Mouse (Mus musculus) kidney, postnatal 36 days (tissue): ENCODE data around the gene Cdh23.
A peak's percentile ranks its signal among the peaks of the same experiment; 100 is the strongest.

Source experiments
- DNase-seq, 2 experiments: peaks; one replicate each; pipeline ENCODE4 v3.0.0; 2021 to 2022; ENCODE audit warnings: mixed read lengths in 2 of 2

Cdh23 gene

DNA sequence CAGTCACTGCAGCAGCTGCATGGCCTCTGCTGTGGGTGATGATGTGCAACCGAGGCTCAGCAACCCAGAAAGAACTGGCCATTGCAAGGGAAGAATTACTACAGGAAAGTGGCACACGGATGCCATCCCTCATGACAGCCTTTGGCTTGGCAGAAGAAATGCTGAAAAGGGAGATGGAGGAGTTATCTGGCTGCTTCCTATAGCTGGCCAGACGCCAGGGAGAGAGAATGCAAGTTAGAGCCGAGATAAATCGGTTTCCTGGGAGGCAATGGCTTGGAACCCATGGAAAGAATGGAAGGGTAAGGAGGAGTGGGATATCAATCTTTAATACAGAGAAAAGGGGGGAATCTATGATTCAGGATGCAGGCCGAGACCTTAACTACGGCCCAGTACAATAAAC, 301.4 kb downstream of the Cdh23 start:
- no peak for DNase-seq

DNA sequence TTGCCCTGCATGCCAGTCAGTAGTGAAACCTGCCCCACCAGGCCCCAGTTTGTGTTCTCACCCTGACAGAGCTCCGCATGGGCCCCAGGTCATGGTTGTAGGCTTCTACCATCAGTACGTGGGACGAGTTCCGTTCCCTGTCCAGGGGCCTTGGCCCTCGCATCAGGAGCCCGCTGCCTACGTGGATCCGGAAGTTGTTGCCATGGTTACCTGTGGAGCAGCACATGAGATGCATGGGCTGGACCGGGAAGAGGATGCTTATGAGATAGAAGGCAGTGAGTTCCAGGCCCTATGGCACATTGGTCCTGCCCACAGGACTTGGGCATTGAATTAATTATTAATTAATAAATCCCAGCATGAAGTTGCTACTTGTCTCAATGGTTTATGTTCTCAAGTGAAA, 304.6 kb downstream of the Cdh23 start:
- DNase-seq: no peak

DNA sequence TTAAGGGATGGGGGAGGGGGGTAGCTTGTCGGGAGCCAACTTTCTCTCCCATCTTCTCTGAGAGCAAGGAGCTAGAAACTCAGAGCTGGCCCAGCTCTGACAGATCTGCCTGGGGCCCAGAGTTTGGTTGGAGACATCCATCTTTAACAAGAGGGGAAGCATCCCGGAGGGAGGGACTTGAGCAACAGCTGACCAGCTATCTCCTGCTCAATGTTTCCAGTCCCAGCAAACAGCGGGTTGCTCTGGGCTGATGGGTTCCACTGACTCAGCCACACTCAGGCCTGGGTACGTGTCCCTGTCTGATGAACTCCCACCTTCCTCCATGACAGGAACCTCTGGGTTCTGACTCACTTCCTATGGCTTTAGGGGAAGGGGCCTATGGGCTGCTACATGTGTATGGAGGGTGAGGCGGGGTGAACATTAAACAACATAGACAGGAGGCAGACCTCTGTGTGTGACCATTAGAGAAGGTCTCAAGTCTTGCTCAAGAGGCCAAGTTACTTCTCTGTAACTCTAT, 305.3 kb downstream of the Cdh23 start:
- DNase-seq: no peak

DNA sequence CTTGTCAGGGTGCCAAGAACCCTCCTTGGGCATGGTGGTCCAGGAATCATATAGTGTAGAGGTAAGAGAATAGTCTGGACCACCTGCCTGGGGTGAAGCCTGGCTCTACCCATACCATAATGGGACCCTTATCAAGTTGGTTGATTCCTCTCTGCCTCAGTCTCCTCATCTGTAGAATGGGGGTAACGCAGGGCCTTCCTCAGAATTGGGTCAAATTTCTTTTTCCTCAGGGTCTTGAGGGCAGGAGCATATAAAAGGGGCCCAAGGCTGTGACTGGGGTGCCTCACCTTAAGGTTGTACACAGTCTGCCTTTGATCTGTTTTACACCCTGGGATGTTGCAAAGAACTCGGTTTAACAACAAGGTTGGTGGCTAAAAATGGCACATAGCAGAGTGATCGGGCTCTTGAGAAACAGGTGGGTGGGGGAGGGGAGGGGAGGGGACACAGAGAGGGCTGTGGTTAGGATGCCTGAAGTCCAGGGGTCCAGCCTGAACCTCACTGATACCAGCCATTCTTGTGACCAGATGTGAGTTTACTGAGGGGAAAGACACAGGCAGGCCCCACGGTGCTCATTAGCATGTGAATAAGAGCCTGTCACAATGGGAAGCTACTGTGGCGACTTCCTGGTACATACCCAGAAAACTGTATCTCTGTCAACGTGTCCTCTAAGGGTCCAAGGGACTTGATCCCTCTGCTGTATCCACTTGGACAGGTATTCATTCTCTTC, 305.9 kb downstream of the Cdh23 start:
- no peak for DNase-seq

DNA sequence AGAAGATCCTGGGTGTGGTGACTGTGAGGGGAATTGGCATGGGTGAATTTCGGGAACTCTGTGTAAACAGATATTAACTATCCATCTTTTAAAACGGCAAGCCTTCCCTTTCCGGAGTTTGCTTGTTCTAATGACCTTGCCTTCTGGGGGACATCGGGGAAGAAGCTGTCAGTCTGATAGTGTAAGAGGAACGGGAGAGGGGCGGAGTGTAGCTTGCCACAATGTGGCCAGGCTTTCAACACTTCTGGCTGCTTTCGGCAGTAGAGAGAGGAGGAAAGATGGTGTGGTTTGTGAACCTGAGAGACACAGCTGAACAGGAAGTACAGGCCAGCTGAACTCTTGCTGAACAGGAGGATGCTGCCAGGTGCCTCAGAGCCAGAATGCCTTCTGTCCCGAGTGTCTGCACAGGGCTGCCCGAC, 306.8 kb downstream of the Cdh23 start:
- peak in 1 of 2 experiments; percentile 22 for DNase-seq

DNA sequence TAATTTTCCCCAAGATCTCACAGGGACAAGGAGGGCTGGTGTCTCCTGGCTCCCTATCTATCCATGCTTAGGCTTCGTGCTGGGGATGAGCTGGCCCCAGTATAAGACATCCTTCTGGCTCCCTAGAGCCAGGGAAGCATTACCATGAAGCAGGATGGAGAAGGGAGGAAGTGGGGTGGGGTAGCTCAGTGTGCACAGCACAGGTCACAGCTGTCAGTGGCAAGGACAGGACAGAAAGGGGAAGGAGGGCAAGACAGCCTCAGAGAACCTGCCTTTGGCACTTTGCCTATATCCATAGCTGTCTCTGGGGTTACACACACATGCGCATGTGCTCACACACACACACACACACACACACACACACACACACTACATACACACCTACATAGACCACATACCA, 308.0 kb downstream of the Cdh23 start:
- no peak for DNase-seq

DNA sequence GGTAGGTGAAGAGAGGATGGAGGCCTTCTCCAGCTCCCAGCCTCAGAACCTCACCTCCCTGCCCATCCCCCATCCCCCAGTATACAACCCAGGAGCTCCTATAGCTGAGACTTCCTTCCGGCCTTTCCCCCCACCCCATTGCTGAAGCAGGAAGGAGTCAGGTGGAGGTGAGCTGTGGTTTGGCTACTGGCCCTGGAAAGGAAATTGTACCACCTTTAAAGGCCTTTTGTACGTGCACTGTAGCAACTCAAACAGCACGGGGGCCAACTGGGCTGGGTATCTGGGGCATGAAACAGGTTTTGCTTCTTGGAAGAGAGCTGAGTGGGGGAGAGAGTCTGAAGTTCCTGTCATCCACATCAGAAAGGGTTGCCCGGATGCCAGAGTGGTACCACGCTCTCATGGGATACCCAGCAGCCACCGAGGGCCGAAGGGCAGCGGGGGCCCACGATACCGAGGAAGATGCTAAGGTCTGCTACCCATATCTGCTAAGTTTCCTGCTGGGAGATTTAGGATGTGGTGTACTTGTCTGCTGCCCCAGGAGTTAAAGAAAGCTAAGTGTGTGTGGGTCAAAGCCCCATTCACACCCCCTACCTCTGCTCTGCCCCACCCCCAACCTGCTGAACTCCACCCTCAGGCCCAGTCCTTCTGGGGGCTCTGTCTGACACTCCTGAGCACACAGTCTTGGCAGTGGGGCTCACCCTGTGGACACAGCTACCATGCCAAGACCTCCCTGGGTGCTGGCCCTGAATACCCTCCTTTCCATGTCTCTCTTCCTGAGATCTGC, 315.0 kb downstream of the Cdh23 start:
- no peak for DNase-seq

DNA sequence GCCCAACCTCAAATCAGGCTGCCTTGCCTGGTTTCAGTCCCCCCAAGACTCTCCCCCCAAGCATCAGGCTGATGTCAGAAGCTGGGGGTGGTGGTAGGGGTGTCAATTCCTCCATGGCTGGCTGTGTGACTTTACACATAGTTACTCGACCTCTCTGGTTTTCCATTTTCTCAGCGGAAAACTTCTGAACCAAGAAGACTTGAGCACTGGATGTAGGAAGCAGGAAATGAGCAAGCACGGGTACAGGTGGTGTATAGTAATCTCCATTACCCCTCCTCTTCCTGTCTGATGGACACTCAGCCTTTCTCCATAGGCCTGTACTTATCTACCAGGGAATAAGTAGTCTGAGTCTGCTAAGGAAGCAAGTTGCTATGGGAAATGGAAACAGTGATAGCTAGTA, 316.1 kb downstream of the Cdh23 start:
- DNase-seq: no peak

DNA sequence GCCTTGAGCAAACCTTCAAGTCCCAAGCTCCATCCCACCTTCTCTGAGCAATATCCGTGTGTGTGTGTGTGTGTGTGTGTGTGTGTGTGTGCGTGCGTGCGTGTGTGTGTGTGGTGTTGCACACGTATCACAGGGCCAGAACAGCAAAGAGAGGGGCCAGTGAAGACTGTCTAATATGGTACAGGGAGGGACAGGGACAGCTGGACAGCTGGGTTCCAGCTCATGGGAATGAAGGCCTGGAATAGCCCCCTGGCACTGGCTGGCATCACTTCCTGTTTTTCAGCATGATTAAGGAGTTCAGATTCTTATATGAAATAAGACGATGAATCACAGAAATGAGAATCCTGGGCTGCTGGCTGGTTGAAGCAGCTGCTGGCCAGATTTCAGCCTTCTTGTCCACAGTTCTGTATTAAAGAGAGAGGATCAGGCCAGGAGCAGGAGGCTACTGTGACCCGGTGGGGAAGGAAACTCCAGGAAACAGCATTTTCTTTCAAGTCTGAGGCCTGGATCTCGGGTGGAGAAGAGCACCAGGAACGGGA, 316.8 kb downstream of the Cdh23 start:
- no peak for DNase-seq

DNA sequence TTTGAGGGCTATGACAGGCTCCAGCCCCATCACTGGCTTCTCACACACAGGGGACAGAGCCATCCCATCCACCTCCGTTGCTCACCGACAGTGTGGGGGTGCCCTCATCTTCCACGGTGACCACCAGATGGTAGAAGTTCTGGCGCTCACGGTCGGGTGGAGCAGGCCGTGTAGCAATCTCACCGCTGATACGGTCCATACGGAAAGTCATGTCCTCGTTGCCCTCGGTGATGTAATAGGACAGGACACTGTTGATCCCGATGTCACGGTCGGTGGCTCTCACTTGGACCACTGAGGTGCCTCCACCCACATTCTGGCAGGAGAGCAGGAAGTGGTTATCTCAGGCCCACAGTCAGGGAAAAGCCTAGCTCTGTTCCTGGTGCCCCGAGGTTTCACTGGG, 319.6 kb downstream of the Cdh23 start:
- no peak for DNase-seq

DNA sequence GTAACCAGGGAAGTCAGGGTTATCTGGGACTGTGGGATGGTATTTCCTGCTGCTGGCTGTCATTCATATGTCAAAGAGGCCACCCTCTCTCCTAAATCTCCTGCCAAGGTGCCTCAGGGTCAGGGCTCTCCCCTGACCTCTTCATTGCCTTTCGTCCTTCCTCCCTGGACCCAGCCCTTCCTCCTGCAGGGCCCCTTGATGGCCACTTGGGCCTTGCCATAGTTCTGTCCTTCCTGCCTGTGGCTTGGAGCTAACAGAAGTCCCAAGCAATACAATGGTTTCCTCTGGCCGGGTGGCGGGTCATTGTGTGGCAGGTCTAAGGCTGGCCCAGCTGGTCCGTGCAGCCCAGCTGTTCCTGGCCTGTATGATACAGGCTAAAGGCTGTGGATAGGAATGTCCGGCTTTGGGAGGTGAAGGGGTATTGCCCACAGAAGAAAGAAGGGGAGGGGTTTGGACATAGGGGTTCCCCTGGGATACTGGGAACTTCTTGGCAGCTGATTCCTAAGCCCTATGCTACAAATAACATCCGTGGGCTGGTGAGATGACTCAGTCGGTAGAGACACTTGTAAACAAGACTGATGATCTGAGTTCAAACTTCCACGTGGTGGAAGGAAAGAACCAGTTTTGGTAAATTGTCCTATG, 322.2 kb downstream of the Cdh23 start:
- DNase-seq: peak; percentile 60 to 71

DNA sequence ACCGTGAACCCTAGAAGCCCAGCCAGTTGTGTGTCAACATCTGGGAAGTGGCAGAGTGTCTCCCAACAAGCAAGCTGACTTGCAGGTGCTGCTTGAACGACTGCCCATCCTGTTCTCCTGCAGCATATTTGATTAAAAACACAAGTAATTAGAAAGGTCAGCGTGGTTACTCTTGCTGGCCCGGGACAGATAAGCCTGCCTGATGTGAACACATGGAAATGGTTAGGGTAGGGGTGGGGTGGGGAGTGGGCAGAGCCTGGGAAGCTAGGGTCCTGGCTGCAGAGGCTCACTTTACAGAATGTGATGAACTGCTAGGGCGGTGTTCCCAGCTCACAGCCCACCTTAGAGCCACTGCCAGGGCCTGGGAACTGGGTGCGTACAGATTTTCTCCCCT, 322.8 kb downstream of the Cdh23 start:
- DNase-seq: no peak

DNA sequence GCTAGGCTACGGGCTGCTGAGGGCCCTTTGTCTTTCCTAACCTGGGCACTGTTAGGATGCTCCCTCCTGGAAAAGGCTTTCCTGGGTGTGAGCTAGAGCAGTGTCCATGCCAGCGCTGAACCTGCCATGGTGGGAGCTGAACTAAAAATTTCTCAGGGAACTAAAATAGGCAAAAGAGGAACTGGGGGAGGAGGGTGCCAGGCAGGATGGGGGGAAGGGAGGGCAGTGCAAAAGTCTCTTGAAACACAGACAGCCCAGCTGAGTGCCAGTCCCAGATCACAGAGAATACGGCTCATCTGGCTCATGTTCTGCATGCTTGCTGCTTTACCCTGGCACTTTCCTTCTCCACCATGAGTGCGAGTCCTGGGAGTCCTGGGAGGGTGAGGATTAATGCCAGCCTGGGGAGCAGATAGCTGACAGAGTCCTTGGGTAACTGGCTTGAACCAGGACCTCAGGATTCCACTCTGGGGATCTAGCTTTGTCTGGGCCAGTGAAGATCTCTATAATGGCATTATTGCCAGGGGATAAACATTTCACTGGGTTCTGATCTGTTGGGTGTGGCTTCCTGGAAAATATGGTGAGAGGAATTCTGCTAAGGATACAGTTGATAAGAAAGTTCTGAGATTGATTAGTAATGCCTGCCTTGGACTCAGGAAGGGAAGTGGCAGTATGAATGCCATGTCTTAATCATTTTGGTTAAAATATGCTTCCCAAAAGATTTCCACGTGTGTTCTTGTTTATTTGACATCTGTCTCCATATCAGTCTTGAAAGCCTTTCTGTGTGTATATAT, 324.5 kb downstream of the Cdh23 start:
- DNase-seq: peak in 1 of 2 experiments; percentile 33

DNA sequence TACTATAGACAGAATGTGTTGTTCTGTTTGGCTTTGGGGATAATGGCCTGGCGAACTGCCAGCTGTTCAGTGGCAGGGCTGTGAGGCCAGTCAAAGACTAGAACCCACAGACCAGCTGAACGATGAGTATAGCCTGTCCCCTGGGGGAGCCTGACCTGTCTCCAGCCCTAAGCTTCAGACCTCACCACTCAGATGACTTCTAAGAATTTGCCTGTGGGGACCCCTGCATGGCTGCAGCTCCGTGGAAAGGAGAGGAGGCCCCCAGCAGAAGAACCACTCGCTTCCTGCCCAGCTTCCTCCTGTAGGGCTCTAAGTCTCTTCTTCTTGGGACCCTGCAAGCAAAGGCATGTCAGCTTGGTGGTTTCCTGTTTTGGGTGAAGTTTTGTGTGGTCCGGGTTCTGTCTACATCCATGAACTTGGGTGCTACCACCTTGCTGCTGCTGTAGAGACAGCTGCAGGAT, 325.7 kb downstream of the Cdh23 start:
- peak in 1 of 2 experiments; percentile 25 for DNase-seq

DNA sequence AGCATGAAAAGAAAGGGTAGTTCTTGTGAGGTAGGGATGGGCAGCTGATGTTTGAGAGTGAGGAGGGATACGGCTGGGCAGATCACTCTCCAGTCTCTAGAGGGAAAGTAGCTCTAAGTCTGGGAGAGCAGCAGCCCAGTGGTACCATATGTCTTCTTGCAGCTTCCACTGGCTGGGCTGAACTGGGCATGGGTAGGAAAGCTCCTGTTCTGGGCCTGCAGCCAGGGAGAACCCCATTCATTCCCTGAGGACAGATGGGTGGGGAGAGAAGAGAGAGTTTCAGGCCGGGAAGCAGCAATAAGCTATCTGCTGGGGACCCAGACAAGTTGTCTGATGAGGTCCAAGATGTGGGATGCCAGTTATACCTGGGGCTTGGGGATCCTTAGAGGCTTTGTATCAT, 326.2 kb downstream of the Cdh23 start:
- no peak for DNase-seq

DNA sequence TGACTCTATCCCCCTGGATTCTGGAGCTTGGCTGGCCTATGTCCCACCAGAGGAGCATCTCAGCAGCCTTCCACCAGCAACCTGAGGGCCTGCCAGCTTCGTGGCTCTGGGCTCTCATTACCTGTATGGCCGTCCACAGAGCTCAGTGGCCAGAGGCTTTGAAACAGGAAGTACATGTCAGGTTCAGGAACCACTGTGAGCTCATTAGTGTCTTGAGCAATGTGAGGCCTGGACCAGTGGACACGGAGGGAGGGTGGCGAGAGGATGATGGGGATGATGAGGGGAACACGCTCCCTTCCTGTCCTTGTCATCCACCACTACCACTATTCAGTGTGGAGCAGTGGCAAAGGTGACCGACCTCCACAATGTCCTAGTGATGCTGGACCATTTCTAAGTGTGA, 326.9 kb downstream of the Cdh23 start:
- no peak for DNase-seq

DNA sequence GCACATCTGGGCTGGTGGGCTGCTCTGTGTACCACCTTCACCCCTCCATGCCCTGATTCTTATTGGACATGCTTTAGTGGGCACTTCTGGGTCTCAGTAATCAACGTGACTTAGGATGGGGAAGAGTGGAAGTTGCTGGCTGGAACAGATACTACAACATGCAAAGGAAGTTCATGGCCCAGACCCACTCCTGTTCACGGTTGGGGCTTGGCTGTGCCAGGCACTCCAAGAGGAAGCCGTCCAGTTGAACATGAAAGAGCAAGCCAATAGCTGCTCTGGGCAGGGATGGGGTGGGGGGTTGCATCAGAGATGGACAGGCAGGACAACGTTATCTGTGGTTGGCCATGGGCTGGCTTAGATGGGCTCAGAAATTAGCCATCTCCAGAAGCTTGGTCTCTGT, 328.4 kb downstream of the Cdh23 start:
- no peak for DNase-seq

DNA sequence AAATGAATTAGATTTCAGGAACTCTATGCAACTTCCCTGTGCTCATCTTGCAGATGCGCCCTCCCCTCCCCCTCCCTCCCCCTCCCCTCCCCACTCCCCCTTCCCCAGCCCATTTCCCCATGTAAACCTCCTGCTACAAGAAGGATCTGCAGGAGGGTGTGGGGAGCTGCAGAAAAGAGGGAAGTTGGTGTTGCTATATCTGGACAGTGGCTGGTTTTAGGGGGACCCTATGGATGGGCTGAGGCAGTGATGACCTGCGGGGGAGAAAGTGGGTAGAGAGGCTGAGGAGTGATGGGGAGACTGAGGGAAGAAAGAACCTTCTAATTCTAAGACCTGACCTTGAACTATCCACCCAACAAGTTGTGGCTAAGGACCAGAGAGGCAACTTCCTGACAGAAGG, 329.1 kb downstream of the Cdh23 start:
- no peak for DNase-seq

DNA sequence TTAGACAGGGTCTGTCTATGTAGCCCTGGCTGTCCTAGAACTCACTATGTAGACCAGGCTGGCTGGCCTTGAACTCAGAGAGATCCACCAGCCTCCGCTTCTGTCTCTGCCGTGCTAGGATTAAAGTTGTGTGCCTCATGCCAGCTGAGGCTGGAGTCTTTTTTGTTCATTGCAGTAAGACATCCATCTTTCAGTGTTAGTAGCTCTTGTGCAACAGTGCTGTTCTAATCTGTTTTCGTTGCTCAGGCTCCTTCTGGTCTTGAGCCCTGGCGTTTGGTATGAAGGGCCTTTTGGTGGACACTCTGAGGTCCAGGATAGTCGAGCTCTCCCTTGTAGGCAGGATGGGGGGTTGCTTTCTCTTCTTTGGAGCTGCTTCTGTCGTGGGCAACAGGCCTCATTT, 332.9 kb downstream of the Cdh23 start:
- no peak for DNase-seq

DNA sequence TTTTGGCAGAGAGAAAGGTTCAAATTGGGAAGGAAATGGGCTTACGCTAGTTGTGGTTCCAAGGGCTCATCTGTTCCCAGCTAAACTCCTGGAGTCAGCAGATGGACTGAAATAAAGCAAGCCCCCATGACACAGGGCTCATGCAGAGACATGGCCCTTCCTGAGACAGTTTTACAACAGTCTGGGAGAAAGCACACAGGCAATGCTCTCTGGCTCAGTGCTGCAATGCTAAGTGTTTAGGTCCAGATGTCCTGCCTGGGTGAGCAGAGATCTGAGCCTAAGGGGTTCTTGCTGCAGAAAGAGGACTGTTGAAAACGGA, 334.0 kb downstream of the Cdh23 start:
- no peak for DNase-seq

DNA sequence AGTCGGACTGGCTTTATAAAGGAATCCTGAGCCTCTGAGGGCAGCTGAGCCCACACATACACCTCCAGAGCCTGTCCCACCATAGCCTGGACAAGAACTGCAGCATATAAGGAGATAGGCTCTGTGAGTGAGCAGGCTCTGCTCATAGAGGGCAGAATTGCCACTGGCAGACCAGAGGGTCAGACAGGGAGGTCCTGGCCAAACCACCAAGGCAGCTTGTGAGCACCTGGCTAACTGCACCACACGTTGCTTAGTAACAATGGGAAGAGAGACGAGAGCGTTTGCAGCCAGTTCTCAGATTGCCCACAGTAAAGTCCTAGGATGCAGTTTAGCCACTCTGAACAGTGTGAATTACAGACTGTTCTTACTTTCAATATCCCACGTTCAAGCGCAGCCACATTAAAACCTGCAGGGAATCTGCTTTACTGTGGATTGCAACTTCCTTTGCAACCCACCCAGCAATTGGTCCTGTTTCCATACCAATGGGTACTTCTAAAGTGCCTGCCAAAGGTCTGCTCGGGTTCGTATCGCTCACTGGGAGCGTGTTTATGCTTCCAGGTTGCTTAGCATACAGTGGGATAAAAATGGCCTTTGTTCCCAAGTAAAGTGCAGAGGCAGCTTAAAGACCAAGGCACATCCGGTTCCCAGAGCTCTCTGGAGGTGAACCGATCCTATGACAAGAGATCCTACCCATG, 334.5 kb downstream of the Cdh23 start:
- no peak for DNase-seq

DNA sequence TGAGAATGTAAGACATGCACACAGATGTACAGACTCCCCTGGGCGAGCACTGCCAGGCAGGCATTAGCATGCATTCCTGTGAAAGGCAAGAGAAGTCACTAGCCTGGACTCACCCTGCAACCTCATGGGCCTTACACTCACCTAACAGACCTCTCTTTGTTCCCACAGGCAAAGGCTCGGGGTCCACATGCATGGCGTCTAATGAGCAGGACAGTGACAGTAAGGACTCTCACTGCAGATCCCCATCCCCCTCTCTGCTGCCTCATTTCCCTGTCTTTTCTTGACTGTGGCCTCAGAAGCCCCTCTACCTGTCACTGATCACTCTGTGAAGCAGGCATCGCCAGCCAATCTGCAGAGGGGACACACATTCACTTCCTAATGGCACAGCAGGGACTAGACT, 337.5 kb downstream of the Cdh23 start:
- no peak for DNase-seq
